Mouse (Mus musculus): Measurements from ENCODE around the gene Taar8c.
"Not testable (repeated sequence)": the region's sequence is repeated elsewhere in the genome, so short reads cannot be mapped to it uniquely, and the experiment has no call there.

Gene Taar8c

GRCm38 (mm10) chr10:24101812-24102211 lies at the start of gene Taar8c:
Gene Taar8c, minus strand, starts transcription at chr10:24101912.
- not testable (repeated sequence) for DNase-seq (ENCODE audit: low read depth, low spot score)

DNA sequence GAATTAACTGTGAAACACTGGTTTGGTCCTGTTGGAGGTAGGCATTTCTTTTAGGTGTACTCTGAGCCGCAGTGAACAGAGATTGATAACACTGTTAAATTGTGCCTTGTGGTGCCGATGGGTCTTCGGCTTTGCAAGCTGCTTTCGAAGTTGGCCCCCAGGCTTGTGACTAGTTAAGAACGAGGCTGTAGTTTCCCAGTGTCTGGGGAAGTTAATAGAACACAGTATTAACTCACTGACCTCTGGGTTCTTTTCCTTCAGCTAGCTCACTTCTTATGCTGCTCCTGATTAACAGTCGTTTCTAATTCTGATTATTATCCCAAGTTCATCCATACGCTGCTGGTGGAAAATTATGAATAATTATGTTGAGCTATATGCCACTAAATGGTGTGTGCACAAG lies 48.4 kb upstream of the Taar8c start:
- no peak for DNase-seq (ENCODE audit: low read depth, low spot score)

GRCm38 (mm10) chr10:24149135-24149781 lies 47.5 kb upstream of the Taar8c start, which contains the start of gene Stx7:
Gene Stx7, plus strand, starts transcription at chr10:24149302.
- DNase-seq (ENCODE audit: low read depth, low spot score), result peak; percentile 83

- no peak for DNase-seq (ENCODE audit: low read depth, low spot score)
These were observed 41.0 kb upstream of the Taar8c start for GRCm38 (mm10) chr10:24142735-24143134.

- no peak for DNase-seq (ENCODE audit: low read depth, low spot score)
These were observed 37.0 kb upstream of the Taar8c start for GRCm38 (mm10) chr10:24138623-24139261.

DNA sequence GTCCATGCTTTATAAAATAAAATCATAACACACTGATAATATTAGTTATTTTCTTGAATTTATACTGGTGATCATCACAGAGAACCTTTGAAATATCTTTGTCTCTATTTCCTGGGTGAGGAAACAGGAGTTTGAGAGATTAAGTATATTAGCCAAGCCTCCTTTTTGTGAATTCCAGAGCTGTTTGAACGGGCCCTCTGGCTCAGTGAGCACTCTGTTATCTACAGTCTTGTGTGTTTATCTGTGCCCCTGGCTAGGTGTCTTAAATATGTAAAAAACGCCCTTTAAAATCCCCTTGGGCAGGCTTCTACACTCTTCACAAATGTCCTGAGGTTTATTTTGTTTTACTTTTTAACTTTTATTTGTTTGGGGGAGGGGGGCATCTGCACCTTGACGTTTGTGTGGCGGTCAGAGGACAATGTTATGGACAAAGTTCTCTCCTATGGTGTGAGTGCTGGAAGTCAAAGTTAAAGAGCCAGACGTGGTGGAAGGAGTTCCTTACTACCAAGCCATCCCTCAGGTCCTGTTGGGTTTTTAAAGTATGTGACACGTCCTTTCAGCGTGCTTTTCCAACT lies 32.4 kb upstream of the Taar8c start:
- no peak for DNase-seq (ENCODE audit: low read depth, low spot score)

DNA sequence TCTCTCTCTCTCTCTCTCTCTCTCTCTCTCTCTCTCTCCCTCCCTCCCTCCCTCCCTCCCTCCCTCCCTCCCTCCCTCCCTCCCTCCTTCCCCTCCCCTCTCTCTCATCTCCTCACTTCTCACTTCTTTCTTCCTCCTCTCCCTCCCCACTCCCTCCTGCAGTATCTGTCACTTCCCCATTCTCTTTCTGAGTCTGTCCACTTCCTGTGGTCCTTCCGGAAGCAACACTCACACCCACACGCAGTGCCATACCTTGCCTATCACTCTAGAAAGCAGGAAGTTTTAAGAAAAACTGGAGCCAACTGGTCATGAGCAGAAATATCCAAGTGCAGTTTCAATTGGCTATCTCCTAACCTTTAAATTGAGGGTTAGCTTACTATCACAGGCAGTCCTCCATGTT lies 31.4 kb upstream of the Taar8c start:
- DNase-seq (ENCODE audit: low read depth, low spot score), result no peak

- DNase-seq (ENCODE audit: low read depth, low spot score), result no peak
These were observed 30.6 kb upstream of the Taar8c start for GRCm38 (mm10) chr10:24132273-24132672.

- peak; percentile 50 for DNase-seq (ENCODE audit: low read depth, low spot score)
These were observed 29.9 kb upstream of the Taar8c start for GRCm38 (mm10) chr10:24131451-24132262.

GRCm38 (mm10) chr10:24111116-24111778 lies 9.5 kb upstream of the Taar8c start:
- DNase-seq (ENCODE audit: low read depth, low spot score), result no peak

DNA sequence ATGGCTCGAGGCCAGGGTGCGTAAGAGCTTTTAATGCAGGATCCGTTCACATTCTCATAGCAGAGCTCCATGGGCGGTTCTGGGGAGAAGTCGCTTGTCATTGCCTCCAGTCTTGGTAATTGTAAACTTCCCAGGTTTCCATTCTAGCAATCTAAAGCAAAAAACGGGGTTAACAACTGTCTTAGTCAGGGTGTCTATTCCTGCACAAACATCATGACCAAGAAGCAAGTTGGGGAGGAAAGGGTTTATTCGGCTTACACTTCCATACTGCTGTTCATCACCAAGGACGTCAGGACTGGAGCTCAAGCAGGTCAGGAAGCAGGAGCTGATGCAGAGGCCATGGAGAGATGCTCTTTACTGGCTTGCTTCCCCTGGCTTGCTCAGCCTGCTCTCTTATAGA lies 7.7 kb upstream of the Taar8c start, which contains the start of gene Taar9:
TSS of gene Taar9 (minus strand) at position 101 of the 400 bp plus-strand sequence.
- not testable (repeated sequence) for DNase-seq (ENCODE audit: low read depth, low spot score)

- DNase-seq (ENCODE audit: low read depth, low spot score), result no peak
These were observed 6.5 kb upstream of the Taar8c start for GRCm38 (mm10) chr10:24108236-24108635.

- no peak for DNase-seq (ENCODE audit: low read depth, low spot score)
These were observed 6.0 kb upstream of the Taar8c start for GRCm38 (mm10) chr10:24107747-24108146.

GRCm38 (mm10) chr10:24103299-24103698 lies 1.6 kb upstream of the Taar8c start:
- DNase-seq (ENCODE audit: low read depth, low spot score), result not testable (repeated sequence)

- not testable (repeated sequence) for DNase-seq (ENCODE audit: low read depth, low spot score)
These were observed 4.7 kb downstream of the Taar8c start for GRCm38 (mm10) chr10:24097010-24097409.

- no peak for DNase-seq (ENCODE audit: low read depth, low spot score)
These were observed 9.5 kb downstream of the Taar8c start, which contains the start of gene Taar8b for GRCm38 (mm10) chr10:24092194-24092593. Gene Taar8b, minus strand, starts transcription at chr10:24092294.

- no peak for DNase-seq (ENCODE audit: low read depth, low spot score)
These were observed 14.5 kb downstream of the Taar8c start for GRCm38 (mm10) chr10:24087168-24087567.

DNA sequence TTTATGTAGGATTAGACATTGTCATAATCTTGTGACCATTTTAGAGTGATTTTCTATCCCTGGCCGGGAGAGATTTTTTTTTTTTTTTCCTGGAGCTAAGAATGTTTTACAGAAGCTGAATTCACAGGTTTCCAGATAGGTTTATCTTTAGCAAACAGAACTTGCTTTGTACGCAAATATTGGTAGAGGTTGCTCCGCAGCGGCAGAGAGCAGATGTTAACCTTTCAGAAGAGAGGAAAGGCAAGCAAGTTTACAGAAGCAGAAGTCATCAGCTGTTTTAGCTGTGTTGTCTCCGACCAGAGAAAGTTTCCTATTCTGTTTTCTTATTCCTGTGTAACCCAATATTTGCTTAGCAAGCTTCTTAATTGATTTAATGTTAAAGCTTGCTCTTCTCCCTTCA lies 15.2 kb downstream of the Taar8c start:
- DNase-seq (ENCODE audit: low read depth, low spot score), result no peak

DNA sequence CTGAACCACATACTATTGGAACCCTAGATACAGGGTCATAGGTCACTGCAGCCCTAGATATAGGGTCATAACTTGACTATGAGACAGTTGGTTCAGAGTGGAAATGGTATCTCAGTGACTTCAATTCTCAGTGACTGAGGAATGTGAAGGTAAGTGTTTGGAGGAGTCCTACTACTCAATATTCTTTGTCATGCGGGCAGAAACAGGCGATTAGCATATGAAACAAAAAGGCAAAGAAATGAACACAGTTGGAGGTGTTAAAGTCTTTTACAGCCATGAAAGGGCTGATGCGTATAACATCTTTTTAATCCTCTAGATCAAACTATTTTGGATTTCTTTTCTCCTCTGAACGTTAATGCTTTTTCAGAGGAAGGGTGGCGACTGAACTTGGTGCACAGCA lies 15.8 kb downstream of the Taar8c start:
- DNase-seq (ENCODE audit: low read depth, low spot score), result no peak

DNA sequence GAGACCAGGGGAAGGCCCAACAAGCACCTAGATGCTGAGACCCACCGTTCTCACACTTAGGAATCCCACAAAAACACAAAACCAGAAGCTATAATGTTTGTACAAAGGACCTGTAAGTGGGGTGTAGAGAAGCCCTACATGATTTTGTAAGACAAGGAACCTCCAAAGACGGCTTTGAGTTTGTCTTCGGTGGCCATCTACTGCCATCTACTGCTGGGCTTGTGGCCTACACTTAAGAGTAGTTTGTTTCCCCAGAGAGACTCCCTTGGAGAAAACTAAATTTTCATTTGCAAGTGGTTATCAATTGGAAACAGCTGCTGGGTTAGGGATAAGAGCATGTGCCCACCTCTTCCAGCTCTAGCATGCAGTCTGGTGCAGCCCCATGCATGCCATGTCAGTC lies 21.5 kb downstream of the Taar8c start:
- no peak for DNase-seq (ENCODE audit: low read depth, low spot score)

DNA sequence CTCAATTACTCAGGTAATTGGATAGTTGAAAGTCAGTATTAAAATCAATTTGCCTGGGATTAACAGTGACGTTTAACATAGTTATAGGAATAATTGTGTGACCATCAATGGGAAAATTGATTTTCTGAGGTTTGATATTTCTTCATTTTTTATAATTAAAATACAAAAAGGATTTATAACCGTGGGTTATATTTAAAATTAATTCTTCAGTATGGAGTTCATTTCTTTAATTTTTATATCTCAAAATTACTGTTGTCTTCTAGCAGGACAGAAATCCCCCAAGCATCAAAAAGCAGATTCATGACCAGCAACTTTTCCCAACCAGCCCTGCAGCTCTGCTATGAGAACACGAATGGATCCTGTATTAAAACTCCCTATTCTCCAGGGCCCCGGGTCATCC lies 25.5 kb downstream of the Taar8c start, which contains the start of gene Taar8a:
TSS of gene Taar8a (plus strand) at position 301 of the 400 bp plus-strand sequence.
- DNase-seq (ENCODE audit: low read depth, low spot score), result not testable (repeated sequence)

All from c-Kit-negative CD71-positive TER-119-positive erythroid progenitor cells, embryonic 14.5 days (primary cell).